Mouse (Mus musculus) liver, postnatal 0 days (tissue): ENCODE measurements around the gene Fam71f1.

Experiments
- CTCF ChIP-seq: sonication (generic); IDR thresholded peaks from 2 replicates; pipeline ENCODE4 v1.5.1; 2016; ENCODE audit warnings: antibody characterized with exemption, low read depth
- EP300 ChIP-seq: IDR thresholded peaks from 2 replicates; pipeline ENCODE4 v1.6.1; 2016; ENCODE audit warnings: antibody characterized with exemption, low read depth, mild to moderate bottlenecking

GRCm38 (mm10) chr6:29299112-29299511 lies 19.8 kb upstream of the Fam71f1 start:
- TF ChIP-seq CTCF (no peak), EP300 (no peak)
